Mouse (Mus musculus) megakaryocyte, embryonic 14.5 days (primary cell): ENCODE results near the gene Amz1. TPM values are rescaled to one million over a fixed set of nuclear protein-coding genes. Genes with fewer than 3 reads are reported as not detected.

Experiments used
- H3K27me3 ChIP-seq: replicated peaks from 2 replicates; pipeline ENCODE3; 2012; ENCODE audit warnings: inconsistent platforms
- H3K36me3 ChIP-seq: replicated peaks from 2 replicates; pipeline ENCODE3; 2012; ENCODE audit warnings: low read length, inconsistent platforms, mixed read lengths
- H3K4me1 ChIP-seq: 2 replicates; pipeline ENCODE4 v1.6.1; 2012; ENCODE audit warnings: inconsistent platforms
- H3K4me3 ChIP-seq: replicated peaks from 2 replicates; pipeline ENCODE3; 2012; ENCODE audit warnings: moderate library complexity, mild to moderate bottlenecking, inconsistent platforms
- H3K9me3 ChIP-seq: 2 replicates; pipeline ENCODE4 v1.6.1; 2012; ENCODE audit warnings: inconsistent platforms
- FLI1 ChIP-seq: IDR thresholded peaks from 2 replicates; pipeline ENCODE4 v1.6.1; 2012; ENCODE audit warnings: low read length, inconsistent platforms, mixed read lengths
- GATA1 ChIP-seq: IDR thresholded peaks from 3 replicates; pipeline ENCODE4 v1.6.1; 2012; ENCODE audit warnings: mixed read lengths, low read length, inconsistent platforms, borderline replicate concordance
- polyA plus RNA-seq: library from polyadenylated mRNA; stranded (reverse); fragments of >175 nt; gene quantifications from 2 replicates; pipeline ENCODE4 v1.2.3, GENCODE M21; 2012; ENCODE audit warnings: low replicate concordance; ENCODE audit not compliant: insufficient read depth

Gene Amz1
- polyA plus RNA-seq, 1 experiment = 4.5 TPM

DNA sequence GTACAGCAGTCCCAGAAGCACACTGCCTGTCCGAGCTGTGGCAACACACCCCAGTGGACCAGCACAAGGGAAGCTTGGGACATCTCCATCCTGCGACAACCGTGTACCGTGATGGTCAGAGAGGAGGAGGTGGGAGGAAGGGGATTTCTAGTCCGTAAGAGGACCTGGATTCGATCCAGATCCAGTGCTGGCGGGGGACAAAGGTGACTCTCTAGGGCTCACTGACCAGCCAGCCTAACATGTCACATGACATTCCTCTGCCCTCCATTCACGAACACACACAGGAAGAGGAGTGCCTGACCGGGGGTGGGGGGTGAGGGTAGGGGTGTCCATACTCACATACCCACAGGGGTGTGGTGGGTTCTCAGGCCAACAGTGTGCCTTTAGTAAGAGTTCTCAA lies 24.2 kb upstream of the Amz1 start:
- H3K27me3 ChIP-seq = no peaks in the 10 kb centered on the region
- H3K9me3 ChIP-seq = no peaks in the 10 kb centered on the region
- H3K4me3 ChIP-seq = peak overlapping the region; percentile 0
- peaks cover 44% of the 10 kb centered on the region for H3K4me1 ChIP-seq
- TF ChIP-seq GATA1 (no peak), FLI1 (no peak)
- H3K36me3 ChIP-seq = peaks cover 37% of the 10 kb centered on the region

- peak overlapping the region; percentile 97 for H3K4me3 ChIP-seq
- H3K9me3 ChIP-seq = no peaks in the 10 kb centered on the region
- TF ChIP-seq FLI1 = no peak
- TF ChIP-seq GATA1 = no peak
- no peaks in the 10 kb centered on the region for H3K27me3 ChIP-seq
- peaks cover 60% of the 10 kb centered on the region for H3K4me1 ChIP-seq
- H3K36me3 ChIP-seq = peaks cover 28% of the 10 kb centered on the region
These were observed 22.3 kb upstream of the Amz1 start for GRCm38 (mm10) chr5:140701661-140702060.

DNA sequence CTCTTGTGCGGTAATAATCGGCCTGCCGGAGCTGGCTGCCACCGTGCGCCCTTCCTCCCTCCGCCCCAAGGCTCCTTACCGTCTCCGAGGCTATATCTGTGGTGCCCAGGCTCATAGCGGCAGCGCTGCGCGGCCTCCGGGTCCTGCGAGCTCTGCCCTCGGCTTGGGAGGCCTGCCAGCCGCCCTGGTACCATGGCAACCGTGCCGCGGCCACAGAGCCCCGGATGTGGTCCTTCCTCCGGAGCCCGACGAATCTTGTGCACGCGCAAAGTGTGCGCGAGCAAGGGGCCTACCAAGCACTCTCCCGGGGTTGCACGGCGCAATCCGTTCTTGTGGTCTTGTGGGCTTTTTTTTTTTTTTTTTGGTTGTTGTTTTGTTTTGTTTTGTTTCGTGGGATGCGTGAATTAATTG lies 21.8 kb upstream of the Amz1 start, which contains the start of gene Iqce:
Gene Iqce, minus strand, starts transcription at position 276 of the 411 bp plus-strand sequence.
- TF ChIP-seq GATA1 (no peak), FLI1 (no peak)
- Histone ChIP-seq H3K4me1 (peaks cover 65% of the 10 kb centered on the region), H3K27me3 (no peaks in the 10 kb centered on the region), H3K9me3 (no peaks in the 10 kb centered on the region), H3K4me3 (peak within 1 kb of the TSS; percentile 97), H3K36me3 (peaks cover 28% of the 10 kb centered on the region)

- H3K4me3 ChIP-seq = peak overlapping the region; percentile 97
- H3K9me3 ChIP-seq = no peaks in the 10 kb centered on the region
- TF ChIP-seq GATA1 (no peak), FLI1 (no peak)
- H3K4me1 ChIP-seq = peaks cover 71% of the 10 kb centered on the region
- H3K27me3 ChIP-seq = no peaks in the 10 kb centered on the region
- peaks cover 28% of the 10 kb centered on the region for H3K36me3 ChIP-seq
These were observed 21.2 kb upstream of the Amz1 start for GRCm38 (mm10) chr5:140702618-140703175.

- H3K4me3 ChIP-seq = peak overlapping the region; percentile 87
- TF ChIP-seq FLI1 (no peak), GATA1 (no peak)
- no peaks in the 10 kb centered on the region for H3K27me3 ChIP-seq
- H3K9me3 ChIP-seq = no peaks in the 10 kb centered on the region
- H3K36me3 ChIP-seq = peaks cover 30% of the 10 kb centered on the region
- H3K4me1 ChIP-seq = peaks cover 72% of the 10 kb centered on the region
These were observed 20.2 kb upstream of the Amz1 start for GRCm38 (mm10) chr5:140703480-140704377.

GRCm38 (mm10) chr5:140704378-140705251 lies 19.3 kb upstream of the Amz1 start, which contains the start of gene Brat1:
Gene Brat1, plus strand, starts transcription at chr5:140705011.
- no peaks in the 10 kb centered on the region for H3K9me3 ChIP-seq
- H3K27me3 ChIP-seq = no peaks in the 10 kb centered on the region
- H3K36me3 ChIP-seq = peaks cover 32% of the 10 kb centered on the region
- peaks cover 70% of the 10 kb centered on the region for H3K4me1 ChIP-seq
- peak within 1 kb of the TSS; percentile 98 for H3K4me3 ChIP-seq
- TF ChIP-seq FLI1 = no peak; the same call in 1 of the 2 replicates
- TF ChIP-seq GATA1 = no peak

- Histone ChIP-seq H3K36me3 (peaks cover 41% of the 10 kb centered on the region), H3K27me3 (no peaks in the 10 kb centered on the region), H3K4me3 (peak overlapping the region; percentile 98), H3K9me3 (no peaks in the 10 kb centered on the region), H3K4me1 (peaks cover 65% of the 10 kb centered on the region)
- TF ChIP-seq GATA1 (no peak), FLI1 (no peak)
These were observed 18.3 kb upstream of the Amz1 start for GRCm38 (mm10) chr5:140705501-140706171.

GRCm38 (mm10) chr5:140710315-140710714 lies 13.6 kb upstream of the Amz1 start:
- Histone ChIP-seq H3K4me1 (peaks cover 29% of the 10 kb centered on the region), H3K4me3 (no peak overlapping the region), H3K36me3 (peaks cover 88% of the 10 kb centered on the region), H3K27me3 (no peaks in the 10 kb centered on the region), H3K9me3 (no peaks in the 10 kb centered on the region)
- no peak for TF ChIP-seq FLI1
- no peak for TF ChIP-seq GATA1

DNA sequence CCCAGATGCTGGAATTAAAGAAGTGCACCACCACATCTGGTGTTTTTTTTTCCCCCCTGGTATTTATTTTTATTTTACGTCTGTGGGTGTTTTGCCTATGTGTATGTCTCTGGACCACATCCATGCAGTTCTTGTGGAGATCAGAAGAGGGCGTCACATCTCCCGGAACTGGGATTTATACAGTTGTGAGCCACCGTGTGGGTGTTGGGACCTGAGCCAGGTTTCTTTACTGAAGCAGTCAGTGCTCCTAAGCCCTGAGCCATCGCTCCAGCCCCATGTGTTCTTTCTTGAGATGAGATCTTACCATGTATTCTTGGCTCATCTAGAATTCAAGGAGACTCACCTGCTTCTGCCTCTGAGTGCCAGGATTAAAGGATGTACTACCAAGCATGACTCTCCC lies 12.9 kb upstream of the Amz1 start:
- Histone ChIP-seq H3K36me3 (peaks cover 93% of the 10 kb centered on the region), H3K27me3 (no peaks in the 10 kb centered on the region)

More for the DNA sequence above, 12.9 kb upstream of the Amz1 start:
- TF ChIP-seq GATA1 (no peak), FLI1 (no peak)
- Histone ChIP-seq H3K4me1 (peaks cover 21% of the 10 kb centered on the region), H3K4me3 (no peak overlapping the region), H3K9me3 (no peaks in the 10 kb centered on the region)
